Mouse (Mus musculus) megakaryocyte, embryonic 14.5 days (primary cell): ENCODE data around the gene Aftph.

ENCODE experiments used
- FLI1 ChIP-seq: IDR thresholded peaks from 2 replicates; pipeline ENCODE4 v1.6.1; 2012; ENCODE audit warnings: low read length, inconsistent platforms, mixed read lengths
- GATA1 ChIP-seq: IDR thresholded peaks from 3 replicates; pipeline ENCODE4 v1.6.1; 2012; ENCODE audit warnings: mixed read lengths, low read length, inconsistent platforms, borderline replicate concordance

- TF ChIP-seq GATA1 (no peak), FLI1 (no peak)
These were observed 46.7 kb upstream of the Aftph start for GRCm38 (mm10) chr11:20788070-20788469.
